Mouse (Mus musculus) myocyte (in vitro differentiated cells): ENCODE measurements around the gene Ccdc15.

Experiments
- MAX ChIP-seq: IDR thresholded peaks from one replicate; pipeline ENCODE4 v1.6.1; 2011; ENCODE audit warnings: low read depth, mild to moderate bottlenecking, control low read depth
- POLR2A ChIP-seq: IDR thresholded peaks from one replicate; pipeline ENCODE4 v1.6.1; 2011; ENCODE audit warnings: low read depth, mild to moderate bottlenecking, control low read depth, moderate library complexity; ENCODE audit not compliant: insufficient read length
- POLR2AphosphoS2 ChIP-seq: IDR thresholded peaks from one replicate; pipeline ENCODE4 v1.6.1; 2011; ENCODE audit warnings: low read depth, control low read depth; ENCODE audit not compliant: insufficient read length
- TCF12 ChIP-seq: IDR thresholded peaks from one replicate; pipeline ENCODE4 v1.6.1; 2011; ENCODE audit warnings: mild to moderate bottlenecking, control low read depth; ENCODE audit not compliant: poor library complexity, insufficient read depth, severe bottlenecking
- USF1 ChIP-seq: IDR thresholded peaks from one replicate; pipeline ENCODE4 v1.6.1; 2011; ENCODE audit warnings: low read depth, mild to moderate bottlenecking, control low read depth, moderate library complexity

GRCm38 (mm10) chr9:37362084-37362483 is 13.9 kb upstream of the Ccdc15 start:
- TF ChIP-seq POLR2AphosphoS2 (no peak), POLR2A (no peak), TCF12 (no peak), MAX (no peak), USF1 (no peak)
